Mouse (Mus musculus) liver, postnatal 0 days (tissue): ENCODE results near the gene Plxnc1.

Experiments
- CTCF ChIP-seq: sonication (generic); IDR thresholded peaks from 2 replicates; pipeline ENCODE4 v1.5.1; 2016; ENCODE audit warnings: antibody characterized with exemption, low read depth
- EP300 ChIP-seq: IDR thresholded peaks from 2 replicates; pipeline ENCODE4 v1.6.1; 2016; ENCODE audit warnings: antibody characterized with exemption, low read depth, mild to moderate bottlenecking

GRCm38 (mm10) chr10:94947386-94947785, 2.8 kb upstream of the Plxnc1 start:
- TF ChIP-seq CTCF (peak; percentile 36), EP300 (no peak)
